Mouse (Mus musculus): ENCODE results near the gene Ppp1r36.

GRCm38 (mm10) chr12:76444359-76444772, 27.0 kb downstream of the Ppp1r36 start:
- TF ChIP-seq TAL1 (IDR thresholded peaks at IDR 0.05; ENCODE audit: low read length), result no peak
- no peak for TF ChIP-seq GATA1 (IDR thresholded peaks at IDR 0.05; ENCODE audit: low read length)

Data from erythroblast, embryonic 14.5 days (primary cell).